Mouse (Mus musculus): ENCODE data around the gene Mcrs1.

- TF ChIP-seq CTCF (IDR thresholded peaks at IDR 0.05; ENCODE audit: low read depth, low read length): no peak
- no peak for TF ChIP-seq GATA1 (IDR thresholded peaks at IDR 0.05; ENCODE audit: borderline replicate concordance, low read length)
- TF ChIP-seq TAL1 (conservative IDR thresholded peaks at IDR 0.05; ENCODE audit: low read depth, low read length): no peak
- TF ChIP-seq POLR2AphosphoS5 (IDR thresholded peaks at IDR 0.05; ENCODE audit: insufficient replicate concordance, low read depth, low read length): no peak
These were observed 9.7 kb downstream of the Mcrs1 start for GRCm38 (mm10) chr15:99242045-99242444.

Data from G1E (cell line).